Mouse (Mus musculus): ENCODE results near the gene 9430007A20Rik. TPM values are rescaled to one million over a fixed set of nuclear protein-coding genes. Genes with fewer than 3 reads are reported as not detected.

The 9430007A20Rik gene
- not detected in 2 replicates for polyA plus RNA-seq (2012; rRNA removed)

DNA sequence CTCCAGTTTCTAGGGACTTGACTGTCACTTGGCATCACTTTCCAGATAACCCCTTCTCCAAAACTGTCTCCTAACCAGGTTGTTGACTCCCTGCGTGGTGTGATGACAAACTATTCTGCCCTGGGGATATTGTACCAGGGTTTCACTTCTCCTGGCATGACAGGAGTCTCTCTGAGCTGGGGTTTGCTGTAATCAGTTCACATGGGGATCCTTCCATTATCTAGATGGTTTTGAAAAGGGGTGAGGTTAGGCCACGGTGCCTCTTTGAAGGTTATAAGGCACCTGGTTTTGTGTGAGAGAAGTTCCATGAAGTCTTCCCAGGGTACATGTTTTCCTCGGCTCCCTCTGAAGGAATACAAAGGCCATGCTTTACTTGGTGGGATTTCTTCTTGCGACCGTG, at the start of gene 9430007A20Rik:
9430007A20Rik (plus strand) TSS at position 301 of the 400 bp plus-strand sequence.

DNA sequence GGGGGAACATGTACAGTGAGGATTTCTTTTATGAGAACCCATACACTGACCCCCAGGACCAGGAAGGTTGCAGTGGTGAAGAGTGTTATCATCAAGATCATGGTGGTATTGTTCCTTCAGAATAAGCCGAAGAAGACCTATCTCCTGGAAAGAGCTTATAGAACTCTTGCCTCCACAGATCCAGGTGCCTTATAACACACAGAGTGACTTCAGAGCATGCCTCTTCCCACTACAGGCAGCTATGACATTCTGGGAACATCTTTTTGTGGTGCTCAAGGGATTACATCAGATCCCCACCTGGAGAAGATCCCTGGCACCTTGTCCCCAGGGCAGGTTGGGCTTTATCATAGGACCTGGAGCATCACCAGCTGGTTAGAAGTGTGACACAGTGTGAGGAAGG, 45.4 kb downstream of the 9430007A20Rik start, which contains the start of gene Gm13124:
Gm13124 (minus strand) TSS at position 101 of the 400 bp plus-strand sequence.

Other genes starting within 250 kb of the 9430007A20Rik start
- not detected in 2 replicates for gene Pramel5, start 239.3 kb upstream of the 9430007A20Rik start, polyA plus RNA-seq (2012; rRNA removed)
- gene Gm13128, start 189.6 kb upstream of the 9430007A20Rik start, polyA plus RNA-seq (2012; rRNA removed): not detected in 2 replicates
- gene Gm13119, start 161.9 kb upstream of the 9430007A20Rik start, polyA plus RNA-seq (2012; rRNA removed): not detected in 2 replicates
- gene Pramef20, start 141.9 kb upstream of the 9430007A20Rik start, polyA plus RNA-seq (2012; rRNA removed): not detected in 2 replicates
- gene Pramef12, start 111.4 kb upstream of the 9430007A20Rik start, polyA plus RNA-seq (2012; rRNA removed): 0.04 and 0.08 TPM in 2 replicates
- not detected in 2 replicates for gene 1700012P22Rik, start 81.0 kb upstream of the 9430007A20Rik start, polyA plus RNA-seq (2012; rRNA removed)
- gene Gm9944, start 66.5 kb upstream of the 9430007A20Rik start, polyA plus RNA-seq (2012; rRNA removed): not detected in 2 replicates
- gene Aadacl3, start 56.1 kb upstream of the 9430007A20Rik start, polyA plus RNA-seq (2012; rRNA removed): 0.04 and 0.10 TPM in 2 replicates
- gene Gm13124, start 45.3 kb downstream of the 9430007A20Rik start, polyA plus RNA-seq (2012; rRNA removed): not detected in 2 replicates
- gene Aadacl4, start 93.9 kb downstream of the 9430007A20Rik start, polyA plus RNA-seq (2012; rRNA removed): 0.13 TPM in 1 of 2 replicates, not detected in the other
- gene Gm436, start 166.5 kb downstream of the 9430007A20Rik start, polyA plus RNA-seq (2012; rRNA removed): not detected in 2 replicates
- 0.11 and 0.26 TPM in 2 replicates for gene Gm13178, start 201.6 kb downstream of the 9430007A20Rik start, polyA plus RNA-seq (2012; rRNA removed)

All from stomach, adult 2 months (tissue).